Mouse (Mus musculus): ENCODE measurements around the gene Smyd4. TPM values are rescaled to one million over a fixed set of nuclear protein-coding genes. Genes with fewer than 3 reads are reported as not detected.

The Smyd4 gene
- polyA plus RNA-seq, 1 experiment from 2014 or later, result 14.4 TPM

GRCm38 (mm10) chr11:75324433-75324832 is 23.8 kb upstream of the Smyd4 start:
- no peak overlapping the region for H3K27ac ChIP-seq
- peaks cover 34% of the 10 kb centered on the region for H3K4me1 ChIP-seq
- no peaks in the 10 kb centered on the region for H3K9me3 ChIP-seq
- no peaks in the 10 kb centered on the region for H3K27me3 ChIP-seq
- no peak overlapping the region for H3K9ac ChIP-seq
- peaks cover 16% of the 10 kb centered on the region; the same call in 1 of the 2 replicates for H3K36me3 ChIP-seq
- WGBS, result 79% methylated on average over 2 of the region's 2 CpGs
- H3K4me2 ChIP-seq, result no peak overlapping the region
- no peak overlapping the region for H3K4me3 ChIP-seq
- no peak for ATAC-seq (ENCODE audit: borderline replicate concordance, extremely low read depth, low FRiP score, low TSS enrichment)

GRCm38 (mm10) chr11:75325116-75325968 is 22.9 kb upstream of the Smyd4 start:
- peaks cover 28% of the 10 kb centered on the region for H3K4me1 ChIP-seq
- no peaks in the 10 kb centered on the region for H3K9me3 ChIP-seq
- peak; percentile 50; the same call in 1 of the 2 replicates for ATAC-seq (ENCODE audit: borderline replicate concordance, extremely low read depth, low FRiP score, low TSS enrichment)
- H3K27me3 ChIP-seq, result no peaks in the 10 kb centered on the region
- no peak overlapping the region; the same call in 1 of the 2 replicates for H3K4me2 ChIP-seq
- H3K4me3 ChIP-seq, result no peak overlapping the region
- 41% methylated on average over 16 of the region's 16 CpGs for WGBS
- peaks cover 16% of the 10 kb centered on the region; the same call in 1 of the 2 replicates for H3K36me3 ChIP-seq
- no peak overlapping the region for H3K9ac ChIP-seq
- peak overlapping the region; percentile 68 for H3K27ac ChIP-seq

- Histone ChIP-seq H3K9me3 (no peaks in the 10 kb centered on the region), H3K4me3 (no peak overlapping the region), H3K4me2 (no peak overlapping the region), H3K9ac (no peak overlapping the region), H3K4me1 (peaks cover 28% of the 10 kb centered on the region), H3K27ac (peak overlapping the region; percentile 68; the same call in 1 of the 2 replicates), H3K27me3 (no peaks in the 10 kb centered on the region), H3K36me3 (peaks cover 16% of the 10 kb centered on the region; the same call in 1 of the 2 replicates)
- peak; percentile 64; the same call in 1 of the 2 replicates for ATAC-seq (ENCODE audit: borderline replicate concordance, extremely low read depth, low FRiP score, low TSS enrichment)
- 38% methylated on average over 7 of the region's 7 CpGs for WGBS
Measured at GRCm38 (mm10) chr11:75325969-75326311, 22.3 kb upstream of the Smyd4 start.

GRCm38 (mm10) chr11:75336676-75337075 is 11.6 kb upstream of the Smyd4 start:
- ATAC-seq (ENCODE audit: borderline replicate concordance, extremely low read depth, low FRiP score, low TSS enrichment), result no peak
- Histone ChIP-seq H3K4me1 (0 out of 2 replicates have a peak, but pooled peaks cover 4% of the 10 kb centered on the region), H3K27me3 (no peaks in the 10 kb centered on the region), H3K36me3 (peaks cover 68% of the 10 kb centered on the region), H3K27ac (no peak overlapping the region), H3K4me3 (no peak overlapping the region), H3K4me2 (no peak overlapping the region), H3K9me3 (no peaks in the 10 kb centered on the region), H3K9ac (no peak overlapping the region)
- WGBS, result 72% methylated on average over 8 of the region's 8 CpGs

GRCm38 (mm10) chr11:75337246-75337645 is 11.0 kb upstream of the Smyd4 start:
- no peaks in the 10 kb centered on the region for H3K27me3 ChIP-seq
- no peak for ATAC-seq (ENCODE audit: borderline replicate concordance, extremely low read depth, low FRiP score, low TSS enrichment)

GRCm38 (mm10) chr11:75340076-75340475 is 8.2 kb upstream of the Smyd4 start:
- peaks cover 54% of the 10 kb centered on the region for H3K36me3 ChIP-seq
- H3K4me2 ChIP-seq, result no peak overlapping the region
- H3K27ac ChIP-seq, result no peak overlapping the region
- no peak overlapping the region for H3K9ac ChIP-seq
- H3K4me3 ChIP-seq, result no peak overlapping the region
- ATAC-seq (ENCODE audit: borderline replicate concordance, extremely low read depth, low FRiP score, low TSS enrichment), result no peak
- H3K9me3 ChIP-seq, result no peaks in the 10 kb centered on the region
- H3K27me3 ChIP-seq, result no peaks in the 10 kb centered on the region
- peaks cover 25% of the 10 kb centered on the region for H3K4me1 ChIP-seq
- WGBS, result 85% methylated on average over 14 of the region's 14 CpGs

More at GRCm38 (mm10) chr11:75337246-75337645, 11.0 kb upstream of the Smyd4 start:
- Histone ChIP-seq H3K4me3 (no peak overlapping the region), H3K4me2 (no peak overlapping the region), H3K36me3 (peaks cover 67% of the 10 kb centered on the region), H3K9ac (no peak overlapping the region), H3K9me3 (no peaks in the 10 kb centered on the region), H3K27ac (no peak overlapping the region), H3K4me1 (0 out of 2 replicates have a peak, but pooled peaks cover 4% of the 10 kb centered on the region)
- 82% methylated on average over 7 of the region's 7 CpGs for WGBS

- Histone ChIP-seq H3K36me3 (peaks cover 47% of the 10 kb centered on the region), H3K4me1 (peaks cover 30% of the 10 kb centered on the region), H3K9ac (no peak overlapping the region)
Measured at GRCm38 (mm10) chr11:75340698-75341345, 7.4 kb upstream of the Smyd4 start.

GRCm38 (mm10) chr11:75343096-75343495 is 5.1 kb upstream of the Smyd4 start:
- peaks cover 43% of the 10 kb centered on the region for H3K4me1 ChIP-seq
- ATAC-seq (ENCODE audit: borderline replicate concordance, extremely low read depth, low FRiP score, low TSS enrichment), result no peak
- 77% methylated on average over 2 of the region's 2 CpGs for WGBS

More at GRCm38 (mm10) chr11:75340698-75341345, 7.4 kb upstream of the Smyd4 start:
- no peak overlapping the region for H3K4me2 ChIP-seq
- no peak for ATAC-seq (ENCODE audit: borderline replicate concordance, extremely low read depth, low FRiP score, low TSS enrichment)
- H3K27ac ChIP-seq, result no peak overlapping the region
- no peaks in the 10 kb centered on the region for H3K9me3 ChIP-seq
- H3K27me3 ChIP-seq, result no peaks in the 10 kb centered on the region
- WGBS, result 85% methylated on average over 12 of the region's 12 CpGs
- H3K4me3 ChIP-seq, result no peak overlapping the region

GRCm38 (mm10) chr11:75344163-75344562 is 4.1 kb upstream of the Smyd4 start:
- Histone ChIP-seq H3K4me2 (peak overlapping the region; percentile 5; the same call in 1 of the 2 replicates), H3K27ac (peak overlapping the region; percentile 71), H3K36me3 (peaks cover 25% of the 10 kb centered on the region), H3K9ac (no peak overlapping the region), H3K27me3 (no peaks in the 10 kb centered on the region), H3K4me1 (peaks cover 45% of the 10 kb centered on the region), H3K4me3 (no peak overlapping the region), H3K9me3 (no peaks in the 10 kb centered on the region)
- ATAC-seq (ENCODE audit: borderline replicate concordance, extremely low read depth, low FRiP score, low TSS enrichment), result peak; percentile 16; the same call in 1 of the 2 replicates
- 44% methylated on average over 2 of the region's 2 CpGs for WGBS

More at GRCm38 (mm10) chr11:75343096-75343495, 5.1 kb upstream of the Smyd4 start:
- Histone ChIP-seq H3K27me3 (no peaks in the 10 kb centered on the region), H3K9me3 (no peaks in the 10 kb centered on the region), H3K4me2 (peak overlapping the region; percentile 6; the same call in 1 of the 2 replicates), H3K27ac (peak overlapping the region; percentile 51; the same call in 1 of the 2 replicates), H3K36me3 (peaks cover 31% of the 10 kb centered on the region), H3K4me3 (no peak overlapping the region), H3K9ac (no peak overlapping the region)

GRCm38 (mm10) chr11:75344716-75345115 is 3.5 kb upstream of the Smyd4 start:
- peak overlapping the region; percentile 5; the same call in 1 of the 2 replicates for H3K4me2 ChIP-seq
- peak overlapping the region; percentile 71 for H3K27ac ChIP-seq
- 80% methylated on average over 5 of the region's 5 CpGs for WGBS

GRCm38 (mm10) chr11:75346556-75347187 is 1.6 kb upstream of the Smyd4 start:
- 33% methylated on average over 4 of the region's 4 CpGs for WGBS
- Histone ChIP-seq H3K4me3 (peak overlapping the region; percentile 90), H3K36me3 (peaks cover 2% of the 10 kb centered on the region; the same call in 1 of the 2 replicates), H3K4me2 (peak overlapping the region; percentile 82), H3K4me1 (peaks cover 54% of the 10 kb centered on the region), H3K9me3 (no peaks in the 10 kb centered on the region), H3K27ac (0 out of 2 replicates have a peak overlapping the region, but pooled peaks have one; percentile 79), H3K27me3 (no peaks in the 10 kb centered on the region), H3K9ac (peak overlapping the region; percentile 8; the same call in 1 of the 2 replicates)
- no peak for ATAC-seq (ENCODE audit: borderline replicate concordance, extremely low read depth, low FRiP score, low TSS enrichment)

More at GRCm38 (mm10) chr11:75344716-75345115, 3.5 kb upstream of the Smyd4 start:
- H3K36me3 ChIP-seq, result peaks cover 22% of the 10 kb centered on the region
- H3K27me3 ChIP-seq, result no peaks in the 10 kb centered on the region
- no peaks in the 10 kb centered on the region for H3K9me3 ChIP-seq
- no peak overlapping the region for H3K9ac ChIP-seq
- peaks cover 46% of the 10 kb centered on the region for H3K4me1 ChIP-seq
- no peak overlapping the region for H3K4me3 ChIP-seq
- no peak for ATAC-seq (ENCODE audit: borderline replicate concordance, extremely low read depth, low FRiP score, low TSS enrichment)
